Mouse (Mus musculus): ENCODE data around the gene Ffar4.

Gene Ffar4

GRCm38 (mm10) chr19:38107871-38108270 is 11.0 kb downstream of the Ffar4 start:
- DNase-seq (ENCODE audit: inconsistent ontology term) = no peak

- no peak for DNase-seq (ENCODE audit: inconsistent ontology term)
Measured at GRCm38 (mm10) chr19:38109506-38110242, 12.8 kb downstream of the Ffar4 start.

- no peak for DNase-seq (ENCODE audit: inconsistent ontology term)
Measured at GRCm38 (mm10) chr19:38111056-38111455, 14.2 kb downstream of the Ffar4 start.

- peak; percentile 5 for DNase-seq (ENCODE audit: inconsistent ontology term)
Measured at GRCm38 (mm10) chr19:38112575-38112974, 15.7 kb downstream of the Ffar4 start.

GRCm38 (mm10) chr19:38114834-38115491 is 18.1 kb downstream of the Ffar4 start:
- DNase-seq (ENCODE audit: inconsistent ontology term) = no peak

- no peak for DNase-seq (ENCODE audit: inconsistent ontology term)
Measured at GRCm38 (mm10) chr19:38120123-38120760, 23.4 kb downstream of the Ffar4 start.

GRCm38 (mm10) chr19:38123921-38124320 is 27.1 kb downstream of the Ffar4 start:
- no peak for DNase-seq (ENCODE audit: inconsistent ontology term)

GRCm38 (mm10) chr19:38124401-38125218 is 27.7 kb downstream of the Ffar4 start:
- DNase-seq (ENCODE audit: inconsistent ontology term) = peak; percentile 27

- DNase-seq (ENCODE audit: inconsistent ontology term) = no peak
Measured at GRCm38 (mm10) chr19:38125219-38125610, 28.3 kb downstream of the Ffar4 start, which contains the start of gene Rbp4. Gene Rbp4 (minus strand): TSS chr19:38125281.

- DNase-seq (ENCODE audit: inconsistent ontology term) = no peak
Measured at GRCm38 (mm10) chr19:38126656-38127055, 29.8 kb downstream of the Ffar4 start.

- DNase-seq (ENCODE audit: inconsistent ontology term) = no peak
Measured at GRCm38 (mm10) chr19:38132481-38132880, 35.6 kb downstream of the Ffar4 start, which contains the start of gene Pde6c. Gene Pde6c (plus strand): TSS chr19:38132781.

GRCm38 (mm10) chr19:38133986-38134385 is 37.1 kb downstream of the Ffar4 start:
- no peak for DNase-seq (ENCODE audit: inconsistent ontology term)

- no peak for DNase-seq (ENCODE audit: inconsistent ontology term)
Measured at GRCm38 (mm10) chr19:38134806-38135205, 37.9 kb downstream of the Ffar4 start.

- DNase-seq (ENCODE audit: inconsistent ontology term) = no peak
Measured at GRCm38 (mm10) chr19:38143540-38144271, 46.8 kb downstream of the Ffar4 start.

- no peak for DNase-seq (ENCODE audit: inconsistent ontology term)
Measured at GRCm38 (mm10) chr19:38156243-38156642, 59.4 kb downstream of the Ffar4 start.

- DNase-seq (ENCODE audit: inconsistent ontology term) = no peak
Measured at GRCm38 (mm10) chr19:38161648-38162354, 64.9 kb downstream of the Ffar4 start.

Measured in Muller cell, postnatal 12 days (primary cell).